Mouse (Mus musculus): ENCODE measurements around the gene Kcnd3. TPM values are rescaled to one million over a fixed set of nuclear protein-coding genes. Genes with fewer than 3 reads are reported as not detected.

The Kcnd3 gene
- polyA plus RNA-seq, 1 experiment, result not detected

DNA sequence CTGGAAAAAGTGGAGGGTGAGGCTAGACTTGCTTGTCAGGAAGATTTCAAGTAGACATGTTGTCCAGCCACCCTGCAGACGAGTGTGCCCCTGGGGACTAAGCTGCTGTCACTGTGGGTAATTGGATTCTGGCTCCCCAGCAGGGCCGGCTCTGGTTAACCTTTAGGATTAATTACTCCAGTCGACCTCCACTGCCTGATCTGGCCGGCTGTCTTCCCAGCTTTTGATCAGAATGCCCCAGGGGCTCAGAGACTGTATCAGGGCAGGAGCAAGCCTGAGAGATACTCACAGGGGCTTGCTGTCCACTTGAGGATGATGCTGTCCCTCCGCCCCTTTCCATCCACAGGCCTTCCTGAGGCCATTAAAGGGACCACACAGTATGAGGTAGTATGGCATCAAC lies 77.6 kb downstream of the Kcnd3 start:
- no peaks in the 10 kb centered on the region for H3K9me3 ChIP-seq (ENCODE audit: control insufficient read depth, low read length)
- TF ChIP-seq TAL1 (IDR thresholded peaks at IDR 0.05; ENCODE audit: low read length), result no peak
- no peak for TF ChIP-seq GATA1 (IDR thresholded peaks at IDR 0.05; ENCODE audit: low read length)
- no peaks in the 10 kb centered on the region for H3K36me3 ChIP-seq (ENCODE audit: control insufficient read depth)
- H3K27me3 ChIP-seq (ENCODE audit: control insufficient read depth), result no peaks in the 10 kb centered on the region
- no peak overlapping the region for H3K4me3 ChIP-seq (replicated peaks)
- no peaks in the 10 kb centered on the region for H3K4me1 ChIP-seq (ENCODE audit: control insufficient read depth)

DNA sequence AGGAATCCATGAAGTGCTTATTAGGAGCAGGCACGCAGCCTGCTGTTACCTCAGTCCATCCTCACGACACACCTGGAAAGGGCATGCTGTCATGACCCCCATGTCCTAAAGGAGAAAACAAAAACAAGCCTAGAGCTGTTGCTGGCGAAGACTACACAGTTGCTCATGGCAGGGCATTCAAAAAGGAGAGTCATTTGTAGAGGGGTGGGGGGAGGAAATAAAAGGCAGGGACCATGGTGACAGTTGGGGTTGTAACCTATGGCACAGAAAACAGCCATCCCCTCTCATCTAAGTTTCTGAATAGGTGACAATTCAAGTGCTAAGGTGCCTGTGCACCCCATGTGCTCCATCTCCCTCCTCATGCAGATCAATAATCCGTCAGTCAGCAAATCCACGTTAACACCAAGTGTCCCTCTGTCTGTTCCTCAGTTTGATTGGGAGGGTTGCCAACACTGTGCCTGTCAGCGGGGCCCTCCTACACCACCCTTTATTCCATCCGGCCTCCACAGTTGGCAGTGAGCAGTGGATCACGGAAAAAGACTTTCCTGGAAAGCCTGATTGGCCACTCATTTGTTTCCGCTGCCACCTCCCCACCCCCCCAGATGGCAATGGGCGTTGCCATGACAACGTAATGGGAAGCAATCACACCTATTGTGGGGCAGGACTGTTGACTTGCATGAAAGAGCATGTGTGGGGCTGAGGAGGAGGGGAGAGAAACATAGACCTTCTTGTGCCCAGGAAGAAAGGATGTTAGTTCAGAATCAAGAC lies 78.4 kb downstream of the Kcnd3 start:
- no peaks in the 10 kb centered on the region for H3K27me3 ChIP-seq (ENCODE audit: control insufficient read depth)
- H3K9me3 ChIP-seq (ENCODE audit: control insufficient read depth, low read length), result no peaks in the 10 kb centered on the region
- H3K4me3 ChIP-seq (replicated peaks), result no peak overlapping the region
- no peaks in the 10 kb centered on the region for H3K36me3 ChIP-seq (ENCODE audit: control insufficient read depth)
- TF ChIP-seq GATA1 (IDR thresholded peaks at IDR 0.05; ENCODE audit: low read length), result no peak
- no peak for TF ChIP-seq TAL1 (IDR thresholded peaks at IDR 0.05; ENCODE audit: low read length)
- H3K4me1 ChIP-seq (ENCODE audit: control insufficient read depth), result no peaks in the 10 kb centered on the region

DNA sequence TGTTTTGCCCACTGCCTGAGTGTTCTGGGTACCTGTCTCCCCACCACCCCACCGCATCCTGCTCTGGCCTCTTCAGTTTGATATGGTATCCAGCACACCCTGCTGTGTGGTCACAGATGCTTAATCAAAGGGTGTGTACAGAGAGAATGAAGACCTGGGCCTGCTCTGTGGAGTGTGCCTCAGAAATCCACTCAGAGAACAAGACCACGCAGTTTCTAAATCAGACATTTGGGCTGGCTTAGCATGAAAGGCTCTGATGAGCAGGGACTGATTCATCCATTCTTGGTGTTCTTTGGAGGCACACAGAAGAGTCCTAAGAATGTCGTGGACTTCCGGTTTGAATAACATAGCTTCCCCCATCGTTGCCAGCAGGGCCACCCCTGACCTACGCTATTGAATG lies 86.3 kb downstream of the Kcnd3 start:
- no peak overlapping the region for H3K4me3 ChIP-seq (replicated peaks)
- TF ChIP-seq GATA1 (IDR thresholded peaks at IDR 0.05; ENCODE audit: low read length) (no peak), TAL1 (IDR thresholded peaks at IDR 0.05; ENCODE audit: low read length) (no peak)
- H3K27me3 ChIP-seq (ENCODE audit: control insufficient read depth), result no peaks in the 10 kb centered on the region
- H3K36me3 ChIP-seq (ENCODE audit: control insufficient read depth), result no peaks in the 10 kb centered on the region
- H3K4me1 ChIP-seq (ENCODE audit: control insufficient read depth), result no peaks in the 10 kb centered on the region
- H3K9me3 ChIP-seq (ENCODE audit: control insufficient read depth, low read length), result no peaks in the 10 kb centered on the region

DNA sequence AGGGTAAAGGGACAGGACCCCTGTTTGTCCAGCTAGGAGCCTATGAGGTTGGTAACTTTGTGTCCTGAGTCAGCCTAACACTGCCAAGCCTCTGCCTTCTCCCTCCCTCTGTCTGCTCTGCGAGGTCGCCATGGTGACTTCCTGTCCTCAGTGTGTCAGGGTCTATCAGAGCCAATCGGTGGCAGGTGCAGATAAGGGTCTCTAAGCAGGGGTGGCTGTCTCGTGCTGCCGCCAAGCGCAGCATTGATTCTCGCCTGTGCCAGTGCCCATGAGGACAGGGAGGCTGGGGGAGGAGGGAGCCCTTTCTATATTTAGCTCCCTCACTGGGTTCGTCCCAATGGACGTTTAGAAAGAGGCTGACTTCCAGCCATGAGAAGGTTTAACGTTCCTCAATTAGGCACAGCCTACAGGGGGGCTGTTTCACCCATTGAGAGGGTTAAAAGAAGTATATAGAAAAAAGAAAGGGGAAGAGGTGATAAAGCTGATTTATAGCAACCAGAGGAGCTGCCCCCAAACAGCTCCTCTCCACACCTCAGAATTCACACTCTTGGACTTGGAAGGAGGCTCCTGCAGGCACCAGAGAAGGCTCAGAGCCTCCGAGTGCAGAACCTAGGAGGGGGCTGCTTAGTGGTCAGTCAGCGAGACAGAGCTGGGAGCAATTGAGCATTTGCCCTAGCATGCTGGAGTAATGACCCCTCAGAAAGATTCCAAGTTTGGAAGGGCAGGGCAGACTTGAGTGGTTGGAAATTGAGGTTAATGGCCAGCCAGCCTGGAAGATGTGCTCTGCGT lies 86.9 kb downstream of the Kcnd3 start:
- no peaks in the 10 kb centered on the region for H3K4me1 ChIP-seq (ENCODE audit: control insufficient read depth)
- no peak overlapping the region for H3K4me3 ChIP-seq (replicated peaks)
- TF ChIP-seq GATA1 (IDR thresholded peaks at IDR 0.05; ENCODE audit: low read length) (no peak), TAL1 (IDR thresholded peaks at IDR 0.05; ENCODE audit: low read length) (no peak)
- H3K36me3 ChIP-seq (ENCODE audit: control insufficient read depth), result no peaks in the 10 kb centered on the region
- H3K27me3 ChIP-seq (ENCODE audit: control insufficient read depth), result no peaks in the 10 kb centered on the region
- H3K9me3 ChIP-seq (ENCODE audit: control insufficient read depth, low read length), result no peaks in the 10 kb centered on the region

- H3K4me1 ChIP-seq (ENCODE audit: control insufficient read depth), result no peaks in the 10 kb centered on the region
- H3K4me3 ChIP-seq (replicated peaks), result no peak overlapping the region
- no peaks in the 10 kb centered on the region for H3K27me3 ChIP-seq (ENCODE audit: control insufficient read depth)
- H3K9me3 ChIP-seq (ENCODE audit: control insufficient read depth, low read length), result no peaks in the 10 kb centered on the region
- TF ChIP-seq GATA1 (IDR thresholded peaks at IDR 0.05; ENCODE audit: low read length) (no peak), TAL1 (IDR thresholded peaks at IDR 0.05; ENCODE audit: low read length) (no peak)
- H3K36me3 ChIP-seq (ENCODE audit: control insufficient read depth), result no peaks in the 10 kb centered on the region
These were observed 90.6 kb downstream of the Kcnd3 start for GRCm38 (mm10) chr3:105542741-105543140.

DNA sequence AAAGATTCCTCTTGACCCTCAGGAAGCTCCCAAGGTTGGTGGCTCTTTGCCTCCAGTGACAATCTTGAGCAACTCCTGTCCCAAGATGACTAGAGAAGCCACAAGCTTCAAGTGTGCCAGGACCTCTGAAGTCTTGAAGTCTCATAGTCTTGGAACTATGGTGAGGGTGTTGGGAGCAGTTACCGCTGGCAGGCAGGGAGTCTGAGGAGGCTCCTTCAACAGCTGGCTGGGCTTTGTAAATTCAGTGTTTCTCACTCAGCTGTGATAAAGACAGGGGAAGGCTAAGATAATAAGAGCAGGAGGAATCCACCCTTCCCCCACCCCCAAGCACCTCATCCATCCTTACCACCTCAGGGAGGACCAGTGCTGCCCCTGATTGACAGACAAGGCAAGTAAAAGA lies 92.0 kb downstream of the Kcnd3 start:
- Histone ChIP-seq H3K36me3 (ENCODE audit: control insufficient read depth) (no peaks in the 10 kb centered on the region), H3K4me3 (replicated peaks) (no peak overlapping the region), H3K4me1 (ENCODE audit: control insufficient read depth) (no peaks in the 10 kb centered on the region), H3K9me3 (ENCODE audit: control insufficient read depth, low read length) (no peaks in the 10 kb centered on the region), H3K27me3 (ENCODE audit: control insufficient read depth) (no peaks in the 10 kb centered on the region)
- TF ChIP-seq TAL1 (IDR thresholded peaks at IDR 0.05; ENCODE audit: low read length) (no peak), GATA1 (IDR thresholded peaks at IDR 0.05; ENCODE audit: low read length) (no peak)

GRCm38 (mm10) chr3:105546611-105547071 lies 94.5 kb downstream of the Kcnd3 start:
- Histone ChIP-seq H3K36me3 (ENCODE audit: control insufficient read depth) (no peaks in the 10 kb centered on the region), H3K4me1 (ENCODE audit: control insufficient read depth) (no peaks in the 10 kb centered on the region), H3K4me3 (replicated peaks) (no peak overlapping the region), H3K9me3 (ENCODE audit: control insufficient read depth, low read length) (no peaks in the 10 kb centered on the region), H3K27me3 (ENCODE audit: control insufficient read depth) (no peaks in the 10 kb centered on the region)
- TF ChIP-seq GATA1 (IDR thresholded peaks at IDR 0.05; ENCODE audit: low read length) (no peak), TAL1 (IDR thresholded peaks at IDR 0.05; ENCODE audit: low read length) (no peak)

GRCm38 (mm10) chr3:105548074-105548771 lies 96.1 kb downstream of the Kcnd3 start:
- Histone ChIP-seq H3K27me3 (ENCODE audit: control insufficient read depth) (no peaks in the 10 kb centered on the region), H3K36me3 (ENCODE audit: control insufficient read depth) (no peaks in the 10 kb centered on the region), H3K4me1 (ENCODE audit: control insufficient read depth) (no peaks in the 10 kb centered on the region), H3K4me3 (replicated peaks) (no peak overlapping the region), H3K9me3 (ENCODE audit: control insufficient read depth, low read length) (no peaks in the 10 kb centered on the region)
- no peak for TF ChIP-seq GATA1 (IDR thresholded peaks at IDR 0.05; ENCODE audit: low read length)
- no peak for TF ChIP-seq TAL1 (IDR thresholded peaks at IDR 0.05; ENCODE audit: low read length)

DNA sequence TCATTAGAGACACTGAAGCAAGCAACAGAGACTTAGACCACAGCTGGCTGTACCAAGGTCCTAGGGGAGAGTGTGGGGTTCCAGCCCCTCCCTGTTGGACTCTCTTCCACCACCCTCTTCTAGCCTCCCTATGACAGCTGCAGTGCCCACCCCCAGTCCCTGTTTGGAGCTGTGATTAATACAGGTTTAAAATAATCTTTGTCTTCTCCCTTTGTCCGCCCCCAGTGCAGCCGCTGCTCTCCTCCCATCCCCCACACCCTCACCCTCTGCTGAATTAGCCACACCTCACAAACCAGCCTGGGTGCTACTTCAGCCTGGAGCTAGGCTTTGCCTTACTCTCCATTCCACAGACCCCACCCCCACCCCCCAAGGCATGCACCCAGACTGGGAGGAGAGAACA lies 107.3 kb downstream of the Kcnd3 start:
- Histone ChIP-seq H3K4me3 (replicated peaks) (no peak overlapping the region), H3K27me3 (ENCODE audit: control insufficient read depth) (no peaks in the 10 kb centered on the region), H3K9me3 (ENCODE audit: control insufficient read depth, low read length) (no peaks in the 10 kb centered on the region), H3K4me1 (ENCODE audit: control insufficient read depth) (no peaks in the 10 kb centered on the region), H3K36me3 (ENCODE audit: control insufficient read depth) (no peaks in the 10 kb centered on the region)
- TF ChIP-seq TAL1 (IDR thresholded peaks at IDR 0.05; ENCODE audit: low read length) (no peak), GATA1 (IDR thresholded peaks at IDR 0.05; ENCODE audit: low read length) (no peak)

All from erythroblast, embryonic 14.5 days (primary cell).